In the genomic region with DNA sequence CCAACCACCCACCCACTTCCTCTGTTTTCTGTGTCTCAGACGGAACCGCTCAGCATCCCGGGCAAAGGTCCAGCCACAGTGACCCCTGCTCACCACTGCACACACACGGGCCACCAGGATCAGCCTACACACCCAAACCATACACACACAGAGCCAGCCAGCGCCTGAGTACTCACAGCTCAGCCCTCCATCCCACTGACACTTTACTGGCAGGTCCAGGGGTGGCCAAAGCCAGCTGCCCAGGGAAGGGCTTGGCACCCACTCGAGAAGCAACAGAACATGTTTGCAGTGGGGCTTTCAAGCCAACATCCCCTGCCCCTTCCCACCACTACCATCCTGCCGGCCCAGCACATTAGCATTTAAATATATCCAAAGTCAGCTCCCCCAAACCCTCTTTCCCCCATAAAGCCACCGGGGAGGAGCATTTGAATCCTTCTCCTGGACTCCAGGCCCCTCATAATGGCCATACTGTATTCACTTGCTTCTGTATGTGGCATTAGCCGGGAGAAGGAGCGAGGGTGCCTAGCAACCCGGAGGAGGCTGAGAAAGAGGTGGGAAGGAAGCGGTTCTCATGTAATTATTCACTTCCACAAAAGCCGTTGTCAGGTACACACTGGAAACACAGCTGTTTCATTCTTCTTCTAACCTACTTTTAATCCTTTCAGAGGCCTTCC, we compare ENCODE assay signal across 9 mouse cellular contexts.
A peak's percentile ranks its signal among the peaks of the same experiment; 100 is the strongest.
DNase-seq lines count a peak whose midpoint lies in the region; ATAC-seq lines count a peak whose summit lies in the region.
"Had no signal": no experiment of that assay in that cellular context is flagged by ENCODE, and none has a peak within 500 bp of the region (broad histone marks: within the 10 kb centered on the region; RNA-seq: fewer than 3 reads in every experiment).

No protein-coding gene starts in this region.

- intact Hi-C loops in left cerebral cortex, postnatal 25 days (cut with DNase I) = no loop called here

- ATAC-seq in erythroblast, adult 5-6 weeks (replicated peaks; ENCODE audit: low FRiP score, poor library complexity, severe bottlenecking) = no peak
- ATAC-seq in erythroid progenitor cell, adult 5-6 weeks (replicated peaks; ENCODE audit: low FRiP score, poor library complexity, severe bottlenecking) = no peak

- peak; percentile 6 for DNase-seq in kidney, postnatal 10 days
- DNase-seq in kidney, postnatal 4 days = no peak
- peak; percentile 46 to 54 for DNase-seq in frontal cortex, postnatal 10 days (ENCODE audit: low spot score in 2 of 2)
- DNase-seq in left cerebral cortex, postnatal 25 days (ENCODE audit: low spot score in 2 of 2) = peak; percentile 42 to 63
- DNase-seq in right cerebral cortex, postnatal 14 days = peak; percentile 32
- DNase-seq in lung, postnatal 25 days (ENCODE audit: low spot score) = no peak
- DNase-seq: kidney, adult 8-10 months had no signal

Comparison
In these comparisons a context has a peak if more than half of its experiments do, and no peak if none do; other contexts are left out.
1. DNase-seq: peak in kidney, postnatal 10 days (single experiment), frontal cortex, postnatal 10 days (2 of 2), left cerebral cortex, postnatal 25 days (2 of 2) and right cerebral cortex, postnatal 14 days (single experiment); none in kidney, postnatal 4 days (0 of 2) and lung, postnatal 25 days (single experiment).